Mouse (Mus musculus): Measurements from ENCODE around the gene Fastkd5.

DNA sequence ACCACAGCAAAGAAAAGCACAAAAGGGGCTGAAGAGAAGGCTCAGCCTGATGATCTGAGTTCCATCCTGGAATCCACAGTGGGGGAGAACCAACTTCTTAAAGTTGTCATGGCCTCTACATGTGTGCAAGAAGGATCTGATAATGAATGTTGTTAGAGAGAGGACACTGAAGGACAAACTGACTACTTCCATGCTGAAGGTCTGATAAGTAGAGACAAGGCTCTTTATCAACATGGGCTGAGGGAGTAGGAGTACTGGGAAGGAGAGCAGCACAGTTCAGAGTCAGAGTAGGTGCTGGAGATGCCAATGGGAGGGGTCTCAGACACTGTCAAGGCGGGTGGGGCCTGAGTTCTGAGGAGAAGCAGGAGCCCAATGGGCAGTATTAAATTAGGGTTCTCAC lies 34.2 kb downstream of the Fastkd5 start:
- TF ChIP-seq EP300 (IDR thresholded peaks at IDR 0.05; ENCODE audit: low read depth), result no peak
- TF ChIP-seq CTCF (IDR thresholded peaks at IDR 0.05; ENCODE audit: low read depth), result no peak
